Mouse (Mus musculus): ENCODE results near the gene Sirt2.

GRCm38 (mm10) chr7:28756079-28756478 lies 10.5 kb upstream of the Sirt2 start, which contains the start of gene Ccer2:
- TF ChIP-seq CTCF (IDR thresholded peaks at IDR 0.05; ENCODE audit: control insufficient read depth, insufficient read depth, insufficient replicate concordance, low read depth, low read length) (no peak), POLR2A (IDR thresholded peaks at IDR 0.05; ENCODE audit: control insufficient read depth, low read depth, low read length) (no peak)

All from testis, adult 2 months (tissue).